Mouse (Mus musculus): ENCODE measurements around the gene Rps6kb2.

DNA sequence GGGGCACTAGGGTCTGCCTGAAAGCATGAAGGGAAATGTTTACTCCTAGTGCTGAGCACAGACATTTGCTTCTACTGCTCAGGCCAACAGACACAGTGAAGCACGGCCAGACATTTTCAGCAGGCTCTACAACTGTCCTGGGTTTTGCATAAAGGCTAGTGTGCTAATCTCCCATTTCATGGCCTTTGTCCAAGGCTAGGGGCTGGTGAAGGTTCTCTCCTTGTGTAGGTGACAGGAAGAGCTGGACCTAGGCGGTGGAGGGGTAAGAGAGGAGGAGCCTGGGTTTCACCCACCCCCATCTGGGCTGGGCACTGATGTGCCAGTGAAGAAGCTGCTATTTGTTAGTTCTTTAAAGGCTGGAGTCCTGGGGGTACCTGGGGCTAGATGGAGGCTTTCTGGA, 1.6 kb upstream of the Rps6kb2 start:
- TF ChIP-seq CTCF (IDR thresholded peaks at IDR 0.05; ENCODE audit: control insufficient read depth, insufficient read depth, insufficient replicate concordance, low read depth, low read length) (no peak), POLR2A (IDR thresholded peaks at IDR 0.05; ENCODE audit: control insufficient read depth, low read depth, low read length) (no peak)
